Mouse (Mus musculus) liver, embryonic 14.5 days (tissue): ENCODE measurements at regions not wholly inside any gene's neighbourhood (a gene's known extent, or its start where the extent isn't known, plus 50 kb on each side); places are given as distances from the start of the nearest gene placed in this dataset.

Source experiments
- ATAC-seq: fragments of 200-750 bp; cut with Nextera tagmentation; 2 replicates; pipeline ENCODE4 v1.8.0; 2017; ENCODE audit warnings: moderate number of reproducible peaks, mild to moderate bottlenecking, moderate library complexity; ENCODE audit not compliant: insufficient read depth
- DNase-seq, 3 experiments: peaks; one replicate each; pipeline ENCODE4 v3.0.0-alpha.2; 2012 to 2013; ENCODE audit warnings: low read depth in 3 of 3, low spot score in 3 of 3
- H3K27ac ChIP-seq: fragments of 300-500 bp; sonication (generic); 2 replicates; pipeline ENCODE4 v1.5.1; 2014; ENCODE audit warnings: moderate library complexity, mild to moderate bottlenecking, control low read depth, inconsistent platforms
- H3K27me3 ChIP-seq: fragments of 300-500 bp; sonication (generic); 2 replicates; pipeline ENCODE4 v1.6.1; 2014; ENCODE audit warnings: mild to moderate bottlenecking, low read length, moderate library complexity; ENCODE audit not compliant: control insufficient read depth, insufficient read depth
- H3K36me3 ChIP-seq: fragments of 300-500 bp; sonication (generic); replicated peaks from 2 replicates; pipeline ENCODE4 v1.6.1; 2014; ENCODE audit warnings: low read depth; ENCODE audit not compliant: control insufficient read depth, insufficient read depth
- H3K4me1 ChIP-seq, 2 experiments: fragments of 200-500 bp in 1 of 2; fragments of 300-500 bp in 1 of 2; sonication (generic) in 1 of 2; replicated peaks; 2 replicates each; pipeline ENCODE4 v1.6.1; 2012 to 2014; ENCODE audit warnings: antibody characterized with exemption in 1 of 2, inconsistent platforms in 1 of 2, low read length in 1 of 2; ENCODE audit not compliant: control insufficient read depth in 2 of 2, insufficient read depth in 2 of 2
- H3K4me2 ChIP-seq: fragments of 300-500 bp; sonication (generic); 2 replicates; pipeline ENCODE4 v1.6.1; 2014; ENCODE audit warnings: low read depth, mild to moderate bottlenecking, control low read depth, moderate library complexity
- H3K4me3 ChIP-seq, 2 experiments: fragments of 200-500 bp in 1 of 2; fragments of 300-500 bp in 1 of 2; sonication (generic) in 1 of 2; 2 replicates each; pipeline ENCODE4 v1.5.1; 2012 to 2014; ENCODE audit warnings: low read depth in 2 of 2, low read length in 2 of 2, mild to moderate bottlenecking in 2 of 2, control low read depth in 1 of 2, inconsistent platforms in 1 of 2, moderate library complexity in 1 of 2; ENCODE audit not compliant: insufficient read depth in 1 of 2
- H3K9ac ChIP-seq: fragments of 300-500 bp; sonication (generic); replicated peaks from 2 replicates; pipeline ENCODE4 v1.6.1; 2014; ENCODE audit warnings: mild to moderate bottlenecking, control low read depth, moderate library complexity
- H3K9me3 ChIP-seq: fragments of 300-500 bp; sonication (generic); 2 replicates; pipeline ENCODE4 v1.6.1; 2016; ENCODE audit warnings: low read length, mixed read lengths; ENCODE audit not compliant: control insufficient read depth
- CTCF ChIP-seq: IDR thresholded peaks from 2 replicates; pipeline ENCODE4 v1.5.1; 2016; ENCODE audit warnings: antibody characterized with exemption, low read depth, control low read depth
- EP300 ChIP-seq: IDR thresholded peaks from 2 replicates; pipeline ENCODE4 v1.6.1; 2016; ENCODE audit warnings: antibody characterized with exemption, low read depth
- WGBS: fragments of 180-500 bp; shearing (Covaris S2); extraction: QIAGEN DNeasy Blood & Tissue Kit; methylation state at CpG from one replicate; pipeline ENCODE4 v1.1.7; 2014; ENCODE audit not compliant: insufficient replicate concordance; 5-methylcytosine and 5-hydroxymethylcytosine counted together

DNA sequence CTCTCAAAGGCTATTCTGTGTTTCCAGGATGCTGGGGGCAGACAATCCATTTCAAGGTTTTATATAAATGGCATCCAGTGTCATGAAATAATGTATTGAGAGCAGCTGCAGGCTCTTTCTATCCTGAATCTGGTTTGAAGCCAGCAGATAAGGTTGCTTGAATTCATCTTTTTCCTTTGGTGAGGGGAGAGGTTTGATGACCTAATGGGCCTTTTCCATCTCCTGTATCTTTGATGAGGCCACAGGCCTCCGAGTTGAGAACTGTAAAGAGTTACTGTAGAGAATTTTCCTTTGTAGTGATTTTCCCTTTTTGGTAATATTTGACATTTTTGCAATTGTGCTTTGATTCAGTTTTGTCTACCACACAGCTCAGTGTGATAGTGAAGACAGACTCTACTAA, 458.8 kb upstream of the 1700008P02Rik start:
- DNase-seq, result no peak
- no peaks in the 10 kb centered on the region for H3K4me1 ChIP-seq
- no peak overlapping the region for H3K4me2 ChIP-seq
- H3K4me3 ChIP-seq, result no peak overlapping the region
- H3K27me3 ChIP-seq, result no peaks in the 10 kb centered on the region
- no peaks in the 10 kb centered on the region for H3K36me3 ChIP-seq
- no peaks in the 10 kb centered on the region for H3K9me3 ChIP-seq
- ATAC-seq, result no peak
- H3K27ac ChIP-seq, result no peak overlapping the region
- WGBS, result 23% methylated on average over 1 of the region's 1 CpGs
- no peak for TF ChIP-seq EP300
- TF ChIP-seq CTCF, result no peak
- H3K9ac ChIP-seq, result no peak overlapping the region

DNA sequence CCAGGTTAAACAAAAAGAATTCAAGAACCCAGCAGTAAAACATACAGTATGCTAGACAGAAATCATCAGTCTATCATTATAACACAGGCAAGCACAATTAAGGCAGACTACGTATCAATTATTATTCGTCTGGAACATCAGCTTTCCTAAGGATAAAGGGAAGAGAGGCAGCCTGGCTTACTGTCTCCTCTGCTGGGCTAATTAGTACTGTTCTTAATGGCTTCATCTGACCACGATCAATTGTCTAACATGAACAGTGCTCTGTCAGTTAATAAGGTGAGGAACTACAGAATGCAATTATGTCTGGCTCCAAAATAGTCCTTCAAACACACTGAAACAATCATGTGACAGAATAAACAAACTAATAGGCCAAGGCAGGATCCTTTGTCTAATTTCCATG, 456.6 kb upstream of the 1700008P02Rik start:
- Histone ChIP-seq H3K36me3 (no peaks in the 10 kb centered on the region), H3K4me2 (no peak overlapping the region), H3K4me1 (no peaks in the 10 kb centered on the region), H3K9ac (no peak overlapping the region), H3K9me3 (no peaks in the 10 kb centered on the region), H3K4me3 (no peak overlapping the region), H3K27ac (no peak overlapping the region), H3K27me3 (no peaks in the 10 kb centered on the region)
- TF ChIP-seq EP300 (no peak), CTCF (no peak)
- WGBS, result 49% methylated on average over 3 of the region's 3 CpGs
- no peak for ATAC-seq
- DNase-seq, result no peak

DNA sequence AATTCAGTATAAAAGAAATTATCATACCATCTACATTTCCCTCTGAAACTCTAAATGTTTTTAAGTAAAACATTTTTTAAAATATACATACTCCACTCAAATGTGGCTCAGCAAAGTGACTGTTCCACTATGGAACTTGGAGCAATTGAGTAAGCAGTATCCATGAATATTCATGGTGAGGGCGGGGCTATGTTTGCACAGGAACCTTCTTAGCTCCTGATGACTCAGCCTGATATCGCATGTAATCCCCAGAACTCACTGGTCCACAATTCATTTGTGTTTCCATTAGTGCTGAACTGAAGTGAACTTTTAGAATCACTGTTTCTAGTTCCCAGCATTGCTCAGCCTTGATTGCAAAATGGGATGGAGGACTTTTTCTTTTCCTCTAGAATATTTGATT, 454.2 kb upstream of the 1700008P02Rik start:
- Histone ChIP-seq H3K9ac (no peak overlapping the region), H3K27me3 (no peaks in the 10 kb centered on the region), H3K4me3 (no peak overlapping the region), H3K27ac (no peak overlapping the region), H3K4me1 (no peaks in the 10 kb centered on the region), H3K9me3 (no peaks in the 10 kb centered on the region), H3K36me3 (no peaks in the 10 kb centered on the region), H3K4me2 (no peak overlapping the region)
- TF ChIP-seq CTCF (no peak), EP300 (no peak)
- ATAC-seq (no peak), DNase-seq (no peak)
- WGBS, result 36% methylated on average over 2 of the region's 2 CpGs

DNA sequence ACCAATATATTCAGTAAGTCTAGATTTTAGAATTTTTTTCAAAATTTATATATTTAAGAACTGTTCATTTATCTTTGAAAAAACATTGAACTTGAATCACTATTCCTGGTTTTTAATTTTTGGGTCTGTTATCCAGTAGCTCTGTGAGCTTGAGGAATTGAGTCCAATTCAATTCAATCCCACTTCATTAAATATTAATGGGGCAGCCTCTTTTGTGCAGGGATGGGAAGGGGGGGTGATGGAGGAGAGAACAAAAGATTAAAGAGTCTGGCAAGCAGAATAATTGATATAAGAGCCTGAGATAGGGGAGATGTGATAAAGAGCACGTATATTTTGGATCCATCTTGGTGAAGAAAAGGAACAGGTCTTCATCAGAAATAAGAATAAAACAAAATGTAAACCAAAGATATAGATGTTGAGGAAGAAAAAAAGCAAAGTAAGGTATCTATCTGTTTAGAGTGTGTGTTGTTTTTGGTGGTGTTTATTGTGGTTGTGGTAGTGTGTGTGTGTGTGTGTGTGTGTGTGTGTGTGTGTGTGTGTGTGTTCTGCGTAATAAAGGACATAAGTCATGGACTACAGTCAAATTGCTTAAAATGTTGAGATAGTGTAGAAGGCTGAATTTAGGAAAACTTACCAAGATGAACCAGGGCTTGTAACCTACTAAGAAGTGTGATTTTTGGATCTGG, 421.3 kb upstream of the 1700008P02Rik start:
- H3K27ac ChIP-seq, result no peak overlapping the region
- WGBS, result 44% methylated on average over 2 of the region's 2 CpGs
- H3K4me2 ChIP-seq, result no peak overlapping the region
- no peak for DNase-seq
- no peak overlapping the region for H3K4me3 ChIP-seq
- ATAC-seq, result no peak
- H3K4me1 ChIP-seq, result no peaks in the 10 kb centered on the region
- H3K9ac ChIP-seq, result no peak overlapping the region
- TF ChIP-seq CTCF (no peak), EP300 (no peak)
- H3K36me3 ChIP-seq, result no peaks in the 10 kb centered on the region
- H3K27me3 ChIP-seq, result no peaks in the 10 kb centered on the region
- no peaks in the 10 kb centered on the region for H3K9me3 ChIP-seq

DNA sequence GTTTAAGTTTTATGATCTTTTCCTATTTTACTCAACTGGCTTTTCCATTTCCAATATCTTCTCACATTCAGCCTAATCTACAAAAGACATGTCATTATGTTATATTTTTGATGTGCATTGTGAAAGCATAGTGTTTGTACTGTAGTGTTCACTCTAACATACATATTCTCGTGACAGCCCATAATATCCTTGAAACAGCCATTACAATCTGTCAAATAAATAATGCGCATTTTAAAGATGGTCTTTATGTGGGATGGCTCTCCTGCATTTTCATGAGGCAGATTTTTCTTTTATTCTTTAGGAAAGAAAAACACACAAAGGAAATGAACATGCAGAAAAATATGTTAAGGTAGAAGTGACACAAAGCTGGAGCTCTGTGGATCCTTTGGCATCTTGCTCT, 415.6 kb upstream of the 1700008P02Rik start:
- TF ChIP-seq CTCF, result no peak
- TF ChIP-seq EP300, result no peak
- no peak overlapping the region for H3K27ac ChIP-seq
- H3K4me3 ChIP-seq, result no peak overlapping the region
- no peak for ATAC-seq
- no peak for DNase-seq
- 58% methylated on average over 2 of the region's 2 CpGs for WGBS
- H3K4me1 ChIP-seq, result no peaks in the 10 kb centered on the region
- no peak overlapping the region for H3K9ac ChIP-seq
- H3K9me3 ChIP-seq, result no peaks in the 10 kb centered on the region
- no peak overlapping the region for H3K4me2 ChIP-seq
- no peaks in the 10 kb centered on the region for H3K27me3 ChIP-seq
- H3K36me3 ChIP-seq, result no peaks in the 10 kb centered on the region
